Mouse (Mus musculus): ENCODE data around the gene Efhd2.

The Efhd2 gene

GRCm38 (mm10) chr4:141874601-141875460 lies at the start of gene Efhd2:
Efhd2 (minus strand) TSS chr4:141874920.
- DNase-seq, result peak; percentile 78 to 91

- no peak for DNase-seq
Measured at GRCm38 (mm10) chr4:141923961-141924360, 49.2 kb upstream of the Efhd2 start.

- DNase-seq, result no peak
Measured at GRCm38 (mm10) chr4:141920391-141920790, 45.7 kb upstream of the Efhd2 start.

GRCm38 (mm10) chr4:141917735-141918419 lies 43.2 kb upstream of the Efhd2 start:
- DNase-seq, result no peak

- peak; percentile 29 to 60 for DNase-seq
Measured at GRCm38 (mm10) chr4:141914040-141914439, 39.3 kb upstream of the Efhd2 start.

DNA sequence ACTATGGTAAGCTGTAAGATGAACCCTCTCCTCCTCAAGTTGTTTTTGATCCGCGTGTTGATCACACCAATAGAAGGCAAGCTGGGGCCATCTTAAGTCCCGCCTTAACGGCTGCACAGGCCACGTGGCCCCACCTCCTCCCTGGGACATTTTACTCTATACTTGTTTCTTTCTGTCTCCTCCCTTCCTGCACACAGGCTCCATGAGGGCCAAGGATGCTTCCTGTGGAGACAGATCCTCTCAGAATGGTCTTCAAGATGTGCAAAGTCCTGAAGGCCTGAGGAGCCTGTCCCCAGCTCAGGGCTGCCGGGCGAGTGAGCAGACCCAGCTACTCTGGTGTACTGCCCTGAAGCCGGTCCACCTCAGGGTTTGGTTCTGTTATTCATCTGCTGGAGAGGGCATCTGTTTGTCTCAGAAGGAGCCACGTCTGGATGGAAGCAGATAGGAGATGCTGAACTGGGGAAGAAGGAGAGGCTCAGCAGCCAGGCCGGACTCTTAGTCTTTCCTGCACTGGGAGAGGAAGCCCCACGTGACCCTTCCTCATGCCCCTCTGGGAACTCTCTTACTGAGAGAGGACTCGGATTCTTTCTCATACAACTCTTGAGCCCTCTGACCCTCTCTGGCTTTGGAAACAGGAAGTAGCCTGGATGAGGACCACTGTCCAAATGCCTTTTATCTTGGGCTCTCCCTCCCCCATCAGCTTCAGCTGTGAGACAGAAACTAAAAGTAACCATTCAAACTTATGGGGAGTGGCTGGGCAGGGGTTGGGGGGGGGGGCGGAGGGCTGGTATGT lies 38.7 kb upstream of the Efhd2 start:
- DNase-seq, result peak; percentile 35 to 48

DNA sequence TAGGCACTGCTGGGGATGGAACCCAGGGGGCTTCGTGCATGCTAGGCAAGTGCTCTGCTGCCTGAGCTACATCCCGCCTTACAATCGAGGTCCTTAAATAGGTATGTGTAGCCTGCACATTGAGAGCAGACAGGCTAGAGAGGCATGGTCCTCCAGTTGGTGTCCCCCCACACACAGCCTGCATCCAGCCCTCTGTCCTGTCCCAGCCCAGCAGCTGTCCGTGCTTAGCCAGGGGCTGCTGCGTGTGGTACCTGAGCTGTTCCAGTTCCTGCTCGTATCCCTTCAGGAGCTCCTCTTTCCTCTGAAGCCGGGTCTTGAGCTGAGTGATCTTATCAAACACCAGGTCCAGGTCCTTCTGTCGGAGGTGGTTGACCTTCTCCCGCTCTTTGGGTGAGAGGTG lies 30.0 kb upstream of the Efhd2 start:
- DNase-seq, result no peak

DNA sequence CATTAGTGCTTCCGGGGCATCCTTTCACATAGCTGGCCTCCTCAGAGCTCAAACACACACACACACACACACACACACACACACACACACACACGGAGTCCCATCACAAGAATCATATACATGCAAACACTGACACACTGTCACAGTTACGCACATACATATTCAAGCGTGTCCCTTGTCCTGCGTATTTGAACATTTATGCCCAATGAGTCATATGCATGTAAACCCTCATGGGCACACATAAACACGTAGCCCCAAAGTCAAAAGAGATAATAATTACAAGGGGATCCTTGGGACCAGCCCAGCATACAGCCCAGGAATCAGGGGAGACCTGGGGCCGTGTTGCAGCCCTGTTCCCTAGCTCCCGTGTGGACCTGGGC lies 27.7 kb upstream of the Efhd2 start:
- DNase-seq, result no peak

GRCm38 (mm10) chr4:141901711-141902478 lies 27.2 kb upstream of the Efhd2 start:
- no peak for DNase-seq

- DNase-seq, result no peak
Measured at GRCm38 (mm10) chr4:141900421-141900820, 25.7 kb upstream of the Efhd2 start.

- DNase-seq, result no peak
Measured at GRCm38 (mm10) chr4:141899936-141900335, 25.2 kb upstream of the Efhd2 start.

DNA sequence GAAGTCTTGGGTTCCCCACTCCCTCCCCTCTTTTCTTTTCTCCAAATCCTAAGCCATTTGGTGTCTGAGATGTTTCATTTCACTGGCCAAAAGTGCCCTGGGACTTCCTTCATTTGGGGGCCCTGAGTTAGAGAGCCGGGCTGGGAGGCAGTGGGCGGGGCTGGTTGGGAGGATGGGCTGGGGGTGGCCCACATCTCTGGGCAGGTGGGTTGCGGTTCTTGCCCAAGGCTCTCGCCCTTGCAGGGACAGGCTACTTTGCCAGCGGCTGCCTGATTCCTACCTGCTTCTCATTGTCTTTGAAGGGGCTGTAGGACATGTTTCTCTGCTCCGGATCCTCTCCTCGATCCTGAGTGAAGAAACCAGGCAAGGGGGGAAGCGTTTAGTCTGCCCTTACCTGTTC lies 24.2 kb upstream of the Efhd2 start:
- no peak for DNase-seq

GRCm38 (mm10) chr4:141897838-141898237 lies 23.1 kb upstream of the Efhd2 start:
- DNase-seq, result no peak

DNA sequence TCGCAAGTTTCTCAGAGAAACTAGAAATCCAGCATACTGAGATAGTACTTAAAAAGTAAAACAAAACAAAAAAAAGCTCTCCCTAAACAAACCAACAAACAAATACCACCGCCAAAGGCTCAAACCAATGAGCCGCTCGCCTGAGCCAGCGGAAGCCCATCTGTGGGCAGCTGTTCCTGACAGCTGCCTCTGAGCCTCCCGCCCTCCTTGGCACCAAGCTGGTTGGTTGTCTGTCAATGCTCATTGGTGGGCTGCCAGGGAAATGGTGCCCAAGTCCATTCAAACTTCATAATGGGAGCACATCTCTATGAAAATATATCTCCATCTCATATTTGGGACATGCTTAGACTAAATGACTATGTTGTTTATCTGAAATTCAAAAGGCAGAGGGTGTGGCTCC lies 22.5 kb upstream of the Efhd2 start:
- DNase-seq, result no peak

DNA sequence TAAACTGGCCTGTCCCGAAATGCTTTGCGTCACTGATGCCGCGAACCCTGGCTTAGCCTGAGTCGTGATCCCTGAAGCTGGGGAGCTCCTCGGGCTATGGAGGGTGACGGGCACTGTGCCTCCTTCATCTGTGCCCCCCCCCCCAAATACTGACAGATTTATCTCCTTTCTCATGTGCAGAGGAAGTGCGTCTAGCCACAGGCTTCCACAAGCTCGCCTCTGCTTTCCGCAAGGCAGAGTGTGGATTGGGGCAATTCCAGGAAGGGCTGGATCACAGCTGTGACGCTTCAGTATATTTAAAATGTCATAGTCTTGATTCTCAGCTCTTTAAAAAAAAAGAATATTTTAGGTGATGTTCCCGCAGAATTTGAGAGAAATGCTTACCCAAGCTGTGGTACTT lies 21.1 kb upstream of the Efhd2 start:
- DNase-seq, result no peak

DNA sequence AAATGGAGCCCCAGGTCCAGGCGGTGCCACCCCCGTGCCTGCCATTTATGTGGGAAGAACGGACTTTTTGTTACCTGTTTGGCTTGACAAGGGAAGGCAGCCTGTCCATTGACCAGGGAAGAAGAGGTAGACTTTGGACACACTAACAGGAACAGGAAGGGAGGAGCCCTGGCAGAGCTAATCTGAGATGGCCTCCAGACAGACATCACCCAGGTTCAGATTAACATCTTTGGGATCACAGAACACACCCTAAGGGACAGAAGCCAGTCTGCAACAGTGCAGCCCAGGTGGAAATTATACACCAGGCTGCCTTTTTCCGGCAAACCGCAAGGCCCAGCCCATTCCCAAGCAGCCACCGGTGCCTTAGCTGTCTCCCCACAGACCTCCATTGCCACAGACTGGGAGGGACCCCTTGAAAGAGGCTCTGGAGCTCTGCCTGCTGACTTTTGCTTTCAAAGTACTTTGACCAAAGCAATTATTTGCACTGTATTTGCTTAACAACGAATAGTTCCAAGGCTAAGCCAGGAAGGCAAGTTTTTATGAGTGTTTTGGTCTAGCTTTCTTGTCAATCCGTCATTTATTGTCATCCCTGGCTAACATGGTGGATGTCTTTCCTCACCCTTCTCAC lies 18.6 kb upstream of the Efhd2 start:
- DNase-seq, result no peak

DNA sequence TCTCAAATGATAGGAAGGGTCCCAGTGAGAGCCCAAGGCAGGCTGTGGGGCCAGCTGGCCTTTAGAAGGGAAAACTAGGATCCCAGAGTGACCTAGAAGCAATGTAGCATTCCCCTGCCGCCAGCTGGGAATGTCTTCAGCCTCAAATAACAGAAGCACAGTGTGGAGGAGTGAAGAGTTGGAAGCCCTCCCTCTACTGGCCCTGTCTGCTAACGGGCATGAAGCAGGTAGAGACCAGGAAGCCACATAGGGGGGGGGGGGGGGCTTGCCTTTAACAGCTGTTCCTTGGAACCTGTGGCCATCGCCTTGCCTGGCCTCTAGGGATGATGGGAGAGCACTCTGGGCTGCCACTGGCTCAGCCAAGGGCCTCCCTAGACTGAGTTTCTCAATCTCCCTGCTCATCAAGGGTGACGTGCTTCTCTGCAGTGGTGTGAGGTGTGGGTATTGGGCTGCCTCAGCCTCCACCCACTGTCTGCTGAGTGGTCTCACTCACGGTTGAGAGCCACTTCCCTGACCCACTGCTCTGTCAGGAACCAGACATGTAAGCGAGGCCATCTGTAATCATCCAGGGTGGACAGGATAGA lies 11.8 kb upstream of the Efhd2 start:
- DNase-seq, result no peak

DNA sequence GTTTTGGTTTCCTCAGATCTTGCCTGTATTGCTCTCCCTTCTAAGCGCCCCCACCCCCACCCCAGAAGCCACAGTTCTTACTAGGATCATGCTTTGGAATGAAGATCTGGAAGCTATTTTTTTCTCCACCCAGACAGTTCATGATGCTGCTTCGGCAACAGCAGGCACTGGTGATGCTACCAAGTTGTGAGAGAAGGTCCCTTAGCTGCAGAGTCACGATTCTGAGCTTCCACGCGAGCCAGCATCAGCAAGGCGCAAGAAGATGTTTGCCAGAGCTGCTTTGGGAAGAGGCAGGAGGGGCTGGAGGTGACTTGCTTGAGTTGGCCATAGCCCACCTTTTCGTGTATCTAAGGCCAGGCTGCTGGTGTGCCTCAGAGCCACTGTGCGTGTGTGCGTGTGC lies 10.7 kb upstream of the Efhd2 start:
- DNase-seq, result no peak

DNA sequence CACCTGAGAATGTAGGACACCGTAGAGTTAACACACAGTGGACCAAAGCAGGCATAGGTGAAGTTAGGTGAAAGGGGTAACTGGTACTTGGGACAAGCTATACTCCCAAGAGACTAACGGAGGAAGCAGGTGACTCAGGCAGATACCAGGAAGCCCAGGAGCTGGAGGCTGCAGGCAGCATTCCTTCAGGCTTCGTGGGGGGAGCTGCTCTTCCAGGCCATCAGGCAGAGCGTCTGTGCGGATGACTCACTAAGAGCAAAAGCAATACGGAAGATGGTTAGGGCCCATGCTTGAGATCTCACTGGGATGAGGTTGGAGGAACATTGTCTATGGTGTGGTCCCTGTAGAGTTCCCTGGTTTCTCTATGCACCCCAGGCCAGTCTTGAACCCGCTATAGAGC lies 8.1 kb upstream of the Efhd2 start:
- DNase-seq, result no peak

DNA sequence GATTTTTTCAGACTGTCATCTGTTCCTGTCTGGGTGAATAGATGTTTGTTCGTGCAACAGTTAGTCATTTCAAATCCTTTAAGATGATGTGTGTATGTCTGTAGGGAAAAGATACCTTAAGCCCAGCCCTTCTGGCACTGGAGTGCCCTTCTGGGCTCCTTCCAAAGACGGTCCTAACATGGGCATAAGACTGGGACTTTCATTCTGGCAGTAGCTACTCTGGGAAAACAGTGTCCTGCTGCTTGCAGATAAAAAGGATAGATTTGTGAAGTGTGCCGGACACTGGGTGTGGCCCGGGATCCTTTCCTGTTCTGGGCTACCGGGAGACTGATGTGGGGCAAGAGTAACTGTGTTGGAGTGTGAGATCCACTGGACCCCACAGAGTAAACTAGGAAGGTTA lies 7.2 kb upstream of the Efhd2 start:
- no peak for DNase-seq

DNA sequence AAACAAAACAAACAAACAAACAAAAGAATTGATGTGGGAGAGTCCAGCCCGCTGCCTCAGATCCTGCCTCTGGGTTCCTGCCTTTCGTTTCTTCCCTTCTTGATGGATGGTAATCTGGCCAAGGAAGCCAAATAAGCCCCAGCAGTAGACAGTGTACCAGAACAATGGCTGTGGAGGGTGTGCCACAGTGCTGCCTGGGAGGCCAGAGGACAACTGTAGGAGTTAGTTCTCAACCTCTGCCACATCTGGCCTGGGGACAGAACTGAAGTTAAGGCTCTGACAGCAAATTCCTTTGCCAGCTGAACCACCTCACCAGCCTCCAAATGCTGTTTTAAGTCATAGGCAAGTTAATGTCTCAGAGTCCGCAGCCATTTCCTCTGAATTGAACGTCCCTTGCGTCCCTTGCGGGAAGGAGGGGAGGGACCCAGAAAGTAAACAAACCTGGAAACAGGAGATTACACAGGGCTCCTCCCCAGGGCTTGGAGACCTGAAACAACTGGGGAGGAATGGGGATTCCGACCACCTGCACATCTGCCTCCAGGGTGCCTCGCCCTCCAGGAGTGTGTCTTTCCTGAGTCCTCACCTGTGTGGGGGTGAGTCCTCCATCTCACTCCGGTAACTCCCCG lies 6.7 kb upstream of the Efhd2 start:
- DNase-seq, result no peak

Measured in kidney, postnatal 36 days (tissue).